Mouse (Mus musculus): ENCODE data around the gene Ppp1r15a. TPM values are rescaled to one million over a fixed set of nuclear protein-coding genes. Genes with fewer than 3 reads are reported as not detected.

Ppp1r15a gene
- polyA plus RNA-seq (2012; rRNA removed; ENCODE audit: low replicate concordance), result 26.7 and 32.6 TPM in 2 replicates

DNA sequence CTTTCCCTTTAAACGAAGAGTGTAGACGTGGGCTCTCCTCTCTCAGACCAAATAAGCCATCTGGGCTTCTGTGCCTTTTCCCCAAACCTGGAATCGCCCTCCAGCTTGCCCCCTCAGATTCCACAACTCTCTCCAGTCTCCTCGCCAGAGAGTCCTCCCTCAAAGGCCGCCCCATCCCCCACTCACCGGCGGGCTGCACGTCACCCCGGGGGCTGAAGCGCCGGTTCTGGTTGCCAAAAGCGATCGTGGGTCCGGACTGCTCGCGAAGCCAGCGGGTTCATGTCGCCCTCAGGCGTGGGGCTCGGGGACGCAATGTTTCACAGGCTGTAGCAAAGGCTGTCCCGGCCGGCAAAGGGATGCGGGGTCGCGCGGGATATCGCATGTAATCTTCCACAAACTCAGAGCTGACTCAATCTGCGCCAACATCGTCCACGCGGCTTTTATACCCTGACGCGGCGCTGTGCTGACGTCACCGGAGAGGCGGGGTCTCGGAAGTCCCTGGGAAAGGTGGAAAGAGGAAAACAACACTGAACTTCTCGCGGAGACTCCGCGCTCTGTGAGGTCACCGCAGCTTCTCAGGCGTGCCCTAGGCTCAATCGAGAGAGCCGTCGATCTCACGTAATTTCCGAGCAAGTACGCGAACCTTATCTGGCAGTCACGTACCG, at the start of gene Ppp1r15a, which contains the start of gene Plekha4:
Gene Ppp1r15a (minus strand): TSS at position 460 of the 665 bp plus-strand sequence.
Gene Plekha4 (plus strand): TSS at position 522 of the 665 bp plus-strand sequence.

DNA sequence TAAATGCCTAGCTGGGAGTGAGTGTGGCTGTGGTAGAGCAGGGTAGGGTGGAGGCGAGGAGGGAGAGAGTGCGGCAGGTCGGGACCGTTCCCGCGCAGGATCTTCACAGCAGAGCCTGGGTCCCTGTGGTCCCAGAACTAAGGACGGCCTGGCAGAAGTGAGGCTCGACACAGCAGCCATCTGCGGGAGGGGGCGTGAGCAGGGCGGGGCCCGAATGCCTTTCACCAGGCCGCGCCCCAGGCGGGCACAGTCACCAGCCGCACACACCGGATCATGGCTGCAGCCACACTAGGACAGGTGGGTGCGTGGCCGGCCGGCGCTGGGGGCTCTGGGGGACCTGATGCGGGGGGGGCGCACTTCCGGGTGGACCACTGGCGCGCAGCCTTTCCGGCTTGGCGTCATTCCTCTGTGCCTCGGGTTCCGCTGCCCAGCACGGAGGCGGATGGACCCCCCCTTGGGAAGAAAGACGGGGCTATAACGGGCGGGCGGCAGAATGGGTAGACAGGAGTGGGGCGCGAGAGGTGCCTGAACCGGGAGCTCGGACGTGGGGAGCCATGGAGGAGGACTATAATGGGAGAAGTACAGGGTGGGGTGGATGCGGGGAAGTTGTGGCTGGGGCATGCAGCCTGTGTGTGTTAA, 44.2 kb upstream of the Ppp1r15a start, which contains the start of gene Bcat2:
Gene Bcat2 (plus strand): TSS at position 51 of the 639 bp plus-strand sequence.

DNA sequence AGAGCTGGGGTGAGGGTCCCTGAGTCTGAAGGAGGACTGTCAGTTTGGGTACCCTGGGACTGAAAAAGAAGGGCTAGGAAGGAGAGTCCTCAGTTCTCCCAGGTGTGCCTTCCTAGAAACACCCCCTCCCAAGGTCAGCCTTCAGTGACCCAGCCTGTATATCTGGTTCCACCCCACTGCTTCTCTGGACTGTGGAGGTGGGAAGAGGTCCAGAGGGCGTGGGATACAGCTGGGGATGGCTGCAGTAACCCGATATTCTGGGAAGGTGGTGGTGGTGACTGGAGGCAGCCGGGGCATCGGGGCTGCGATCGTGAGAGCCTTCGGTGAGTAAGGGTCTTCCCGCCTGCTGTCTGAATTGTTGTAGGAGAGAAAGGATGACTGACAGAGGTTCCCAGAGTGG, 28.7 kb upstream of the Ppp1r15a start, which contains the start of gene Hsd17b14:
Gene Hsd17b14 (plus strand): TSS at position 150 of the 400 bp plus-strand sequence.

DNA sequence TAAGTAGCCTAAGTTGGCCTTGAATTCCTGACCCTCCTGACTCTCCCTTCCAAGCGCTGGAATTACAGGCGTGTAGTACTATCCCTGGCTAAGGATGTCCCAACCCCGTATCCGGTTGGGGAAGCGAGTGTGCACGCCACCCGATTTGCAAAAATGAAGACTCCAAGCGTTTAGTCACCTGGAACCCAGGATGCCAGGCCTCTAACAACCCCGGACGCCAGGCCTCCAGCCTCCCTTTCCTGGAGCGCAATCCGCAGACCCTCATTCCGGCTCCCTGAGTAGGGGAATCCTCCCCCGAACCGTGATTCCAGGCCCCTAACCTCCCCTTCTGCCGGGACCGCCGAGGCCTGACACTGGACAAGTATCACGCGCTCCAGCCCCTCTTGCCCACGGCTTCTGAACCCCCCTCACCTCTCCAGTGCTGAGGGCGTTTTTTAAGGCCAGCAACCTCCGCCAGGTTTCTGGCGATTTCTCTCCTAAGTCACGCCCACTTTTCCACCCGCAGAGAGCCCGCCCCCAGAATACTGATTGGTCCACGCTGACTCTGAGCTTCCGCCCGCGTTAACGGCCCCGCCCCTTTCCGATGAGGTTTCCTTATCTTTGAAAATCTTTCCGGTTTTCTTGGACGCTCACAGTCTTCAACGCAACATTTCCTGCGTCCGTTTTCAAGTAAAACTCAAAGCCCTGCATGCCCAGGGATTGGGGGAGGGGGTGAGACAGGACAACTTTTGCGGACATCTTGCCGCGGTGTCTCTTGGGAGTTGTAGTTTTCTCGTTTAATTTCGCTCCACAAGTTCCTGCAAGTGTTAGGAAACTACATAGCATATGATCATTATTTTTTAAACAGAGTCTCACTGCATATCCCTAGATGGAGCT, 15.9 kb downstream of the Ppp1r15a start, which contains the start of gene Nucb1:
Gene Nucb1 (minus strand): TSS at position 495 of the 876 bp plus-strand sequence.

DNA sequence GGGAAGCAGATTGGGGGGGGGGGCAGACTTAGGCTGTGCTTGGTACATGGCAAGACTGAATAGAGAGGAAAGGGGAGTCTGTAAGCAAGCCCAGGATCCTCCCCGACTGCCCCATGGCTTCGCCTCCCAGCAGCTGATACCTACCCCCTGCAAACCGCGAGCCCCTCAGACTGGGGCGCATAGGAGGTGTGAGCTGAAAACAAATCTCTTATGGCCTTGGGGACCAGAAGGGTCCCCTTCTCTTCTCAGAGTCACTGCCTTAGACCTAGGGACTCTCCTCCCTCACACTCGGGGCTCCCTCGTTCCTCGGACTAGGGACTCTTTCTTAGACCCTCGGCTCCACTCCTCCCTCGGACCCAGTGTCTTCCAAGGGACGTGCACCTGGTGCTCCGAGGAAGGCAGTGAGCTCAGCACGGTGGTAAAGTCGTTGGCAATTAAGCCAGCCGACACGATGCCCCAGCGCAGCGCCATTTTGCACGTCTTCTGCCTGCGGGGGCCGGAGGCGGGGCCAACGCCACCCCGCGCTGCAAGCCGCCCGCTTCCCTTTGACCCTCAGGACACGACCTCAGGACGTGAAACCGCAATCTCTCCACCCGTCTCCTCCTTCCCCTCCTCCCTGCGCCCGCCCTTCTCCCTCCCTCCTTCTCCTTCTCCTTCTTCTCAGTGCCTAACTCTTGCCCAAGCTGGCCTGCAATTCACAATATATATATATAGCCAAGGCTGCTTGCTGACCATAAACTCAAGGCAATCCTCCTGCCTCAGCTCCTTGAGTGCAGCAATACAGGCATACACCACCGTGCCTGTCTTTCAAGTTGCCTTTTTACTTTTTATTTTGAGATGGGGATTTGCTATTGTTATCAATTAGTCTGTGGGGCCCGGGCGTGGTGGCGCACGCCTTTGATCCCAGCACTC, 37.5 kb downstream of the Ppp1r15a start, which contains the start of gene Dhdh:
Gene Dhdh (minus strand): TSS at position 513 of the 912 bp plus-strand sequence.

DNA sequence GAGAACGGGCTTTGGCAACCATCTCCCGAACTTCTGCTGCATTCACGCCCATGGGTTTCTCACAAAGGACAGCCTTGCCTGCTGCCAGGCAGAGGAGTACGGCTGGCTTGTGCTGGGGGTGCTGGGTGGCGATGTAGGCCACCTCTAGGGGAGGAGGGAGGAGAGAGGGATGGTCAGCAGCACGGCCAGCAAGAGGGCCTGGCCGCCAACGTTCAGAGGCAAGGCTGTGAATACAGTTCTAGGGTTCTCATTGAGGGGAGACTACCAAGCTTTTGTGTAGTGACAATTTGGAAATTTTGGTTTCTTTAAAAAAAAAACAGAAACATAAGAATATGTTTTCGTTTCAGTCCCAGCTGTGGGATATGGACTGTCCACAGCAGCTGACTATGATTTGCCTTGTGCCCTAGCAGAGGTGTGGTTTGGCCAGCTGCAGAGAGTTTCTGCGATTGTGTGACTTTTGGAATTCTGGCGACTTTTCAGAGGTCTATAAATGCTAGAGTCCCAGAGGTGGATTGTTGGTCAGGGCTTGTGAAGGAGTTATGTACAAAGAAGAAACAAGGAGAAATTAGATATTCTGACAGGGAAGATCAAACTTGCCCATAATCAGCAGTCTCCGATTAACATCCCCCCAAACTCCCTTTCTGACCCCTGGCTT, 39.2 kb downstream of the Ppp1r15a start, which contains the start of gene Gm45808:
Gene Gm45808 (minus strand): TSS at position 51 of the 655 bp plus-strand sequence.

DNA sequence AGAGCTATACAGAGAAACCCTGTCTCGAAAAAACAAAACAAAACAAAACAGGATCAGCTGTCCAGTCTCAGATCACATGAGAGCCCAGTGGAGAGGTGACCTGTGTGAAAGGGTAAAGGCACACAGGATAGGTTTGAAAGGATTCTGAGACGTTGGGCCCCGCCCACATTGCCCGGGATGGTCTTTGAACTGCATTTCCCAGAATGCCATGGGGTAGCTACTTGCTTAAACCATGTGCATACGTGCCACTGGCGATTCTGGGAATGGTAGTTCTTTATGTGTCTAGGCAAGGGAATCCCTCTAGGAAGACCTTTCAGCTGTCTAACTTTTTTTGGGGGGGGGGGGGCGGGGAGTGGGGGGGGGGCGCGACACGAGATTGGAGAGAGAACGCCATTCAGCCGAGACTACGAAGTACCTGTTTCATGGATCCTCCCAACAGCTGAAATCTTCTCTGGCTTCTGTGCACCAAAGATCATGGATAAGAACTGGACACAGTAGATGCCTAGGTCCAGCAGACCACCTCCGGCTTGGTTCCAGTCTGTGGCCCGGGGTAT, 44.6 kb downstream of the Ppp1r15a start, which contains the start of gene Tulp2:
Gene Tulp2 (plus strand): TSS at position 504 of the 554 bp plus-strand sequence.

Other genes with a start within 250 kb of the Ppp1r15a start
- gene Slc6a21, start 248.8 kb downstream of the Ppp1r15a start, polyA plus RNA-seq (2012; rRNA removed; ENCODE audit: low replicate concordance), result 0.11 TPM in 1 of 2 replicates, not detected in the other
- gene Trpm4, start 192.5 kb downstream of the Ppp1r15a start, polyA plus RNA-seq (2012; rRNA removed; ENCODE audit: low replicate concordance), result 20.9 and 38.3 TPM in 2 replicates
- gene Hrc, start 191.0 kb downstream of the Ppp1r15a start, polyA plus RNA-seq (2012; rRNA removed; ENCODE audit: low replicate concordance), result 0.30 and 1.2 TPM in 2 replicates
- gene Ppfia3, start 159.2 kb downstream of the Ppp1r15a start, polyA plus RNA-seq (2012; rRNA removed; ENCODE audit: low replicate concordance), result 2.0 and 2.5 TPM in 2 replicates
- 4.4 and 34.4 TPM in 2 replicates for gene Lin7b, start 155.7 kb downstream of the Ppp1r15a start, polyA plus RNA-seq (2012; rRNA removed; ENCODE audit: low replicate concordance)
- 195 and 299 TPM in 2 replicates for gene Snrnp70, start 130.5 kb downstream of the Ppp1r15a start, polyA plus RNA-seq (2012; rRNA removed; ENCODE audit: low replicate concordance)
- 0.07 and 0.18 TPM in 2 replicates for gene Kcna7, start 120.6 kb downstream of the Ppp1r15a start, polyA plus RNA-seq (2012; rRNA removed; ENCODE audit: low replicate concordance)
- 0.13 and 1.2 TPM in 2 replicates for gene Ntf5, start 112.6 kb downstream of the Ppp1r15a start, polyA plus RNA-seq (2012; rRNA removed; ENCODE audit: low replicate concordance)
- gene Lhb, start 105.4 kb downstream of the Ppp1r15a start, polyA plus RNA-seq (2012; rRNA removed; ENCODE audit: low replicate concordance), result not detected in 2 replicates
- gene Gys1, start 91.4 kb downstream of the Ppp1r15a start, polyA plus RNA-seq (2012; rRNA removed; ENCODE audit: low replicate concordance), result 95.5 and 128 TPM in 2 replicates
- 41.3 and 83.3 TPM in 2 replicates for gene Ruvbl2, start 88.2 kb downstream of the Ppp1r15a start, polyA plus RNA-seq (2012; rRNA removed; ENCODE audit: low replicate concordance)
- gene Ftl1, start 66.4 kb downstream of the Ppp1r15a start, polyA plus RNA-seq (2012; rRNA removed; ENCODE audit: low replicate concordance), result 2,999 and 3,958 TPM in 2 replicates
- 94.4 and 133 TPM in 2 replicates for gene Bax, start 59.4 kb downstream of the Ppp1r15a start, polyA plus RNA-seq (2012; rRNA removed; ENCODE audit: low replicate concordance)
- gene Tulp2, start 44.4 kb downstream of the Ppp1r15a start, polyA plus RNA-seq (2012; rRNA removed; ENCODE audit: low replicate concordance), result 0.20 and 0.76 TPM in 2 replicates
- gene Gm45808, start 39.5 kb downstream of the Ppp1r15a start, polyA plus RNA-seq (2012; rRNA removed; ENCODE audit: low replicate concordance), result 5.0 and 20.5 TPM in 2 replicates
- 21.6 and 53.7 TPM in 2 replicates for gene Dhdh, start 37.5 kb downstream of the Ppp1r15a start, polyA plus RNA-seq (2012; rRNA removed; ENCODE audit: low replicate concordance)
- 427 and 466 TPM in 2 replicates for gene Nucb1, start 15.9 kb downstream of the Ppp1r15a start, polyA plus RNA-seq (2012; rRNA removed; ENCODE audit: low replicate concordance)
- gene Plekha4, start 62 bp upstream of the Ppp1r15a start, polyA plus RNA-seq (2012; rRNA removed; ENCODE audit: low replicate concordance), result 12.8 and 21.4 TPM in 2 replicates
- gene Hsd17b14, start 28.6 kb upstream of the Ppp1r15a start, polyA plus RNA-seq (2012; rRNA removed; ENCODE audit: low replicate concordance), result 3.1 and 7.0 TPM in 2 replicates
- 143 and 215 TPM in 2 replicates for gene Bcat2, start 43.9 kb upstream of the Ppp1r15a start, polyA plus RNA-seq (2012; rRNA removed; ENCODE audit: low replicate concordance)
- gene Fgf21, start 89.2 kb upstream of the Ppp1r15a start, polyA plus RNA-seq (2012; rRNA removed; ENCODE audit: low replicate concordance), result 0.78 and 1.8 TPM in 2 replicates
- 0.07 and 0.24 TPM in 2 replicates for gene Fut1, start 91.0 kb upstream of the Ppp1r15a start, polyA plus RNA-seq (2012; rRNA removed; ENCODE audit: low replicate concordance)
- gene Izumo1, start 95.5 kb upstream of the Ppp1r15a start, polyA plus RNA-seq (2012; rRNA removed; ENCODE audit: low replicate concordance), result 0.41 and 1.0 TPM in 2 replicates
- 38.6 and 65.4 TPM in 2 replicates for gene Rasip1, start 101.2 kb upstream of the Ppp1r15a start, polyA plus RNA-seq (2012; rRNA removed; ENCODE audit: low replicate concordance)
- gene Mamstr, start 113.7 kb upstream of the Ppp1r15a start, polyA plus RNA-seq (2012; rRNA removed; ENCODE audit: low replicate concordance), result 7.2 and 11.2 TPM in 2 replicates
- gene Fut2, start 140.1 kb upstream of the Ppp1r15a start, polyA plus RNA-seq (2012; rRNA removed; ENCODE audit: low replicate concordance), result 0.03 and 21.7 TPM in 2 replicates
- not detected in 2 replicates for gene Ntn5, start 157.8 kb upstream of the Ppp1r15a start, polyA plus RNA-seq (2012; rRNA removed; ENCODE audit: low replicate concordance)
- 0.23 and 0.30 TPM in 2 replicates for gene Sec1, start 168.1 kb upstream of the Ppp1r15a start, polyA plus RNA-seq (2012; rRNA removed; ENCODE audit: low replicate concordance)
- gene Car11, start 173.6 kb upstream of the Ppp1r15a start, polyA plus RNA-seq (2012; rRNA removed; ENCODE audit: low replicate concordance), result 17.8 and 42.8 TPM in 2 replicates
- gene Dbp, start 178.8 kb upstream of the Ppp1r15a start, polyA plus RNA-seq (2012; rRNA removed; ENCODE audit: low replicate concordance), result 63.6 and 77.9 TPM in 2 replicates
- 753 and 1,942 TPM in 2 replicates for gene Rpl18, start 189.2 kb upstream of the Ppp1r15a start, polyA plus RNA-seq (2012; rRNA removed; ENCODE audit: low replicate concordance)
- gene Sphk2, start 191.7 kb upstream of the Ppp1r15a start, polyA plus RNA-seq (2012; rRNA removed; ENCODE audit: low replicate concordance), result 36.9 and 48.7 TPM in 2 replicates
- gene Fam83e, start 194.9 kb upstream of the Ppp1r15a start, polyA plus RNA-seq (2012; rRNA removed; ENCODE audit: low replicate concordance), result 0.42 and 0.51 TPM in 2 replicates
- not detected in 2 replicates for gene Spaca4, start 199.5 kb upstream of the Ppp1r15a start, polyA plus RNA-seq (2012; rRNA removed; ENCODE audit: low replicate concordance)

All from subcutaneous adipose tissue, adult 2 months (tissue).